Mouse (Mus musculus) adrenal gland, postnatal 10 days (tissue): ENCODE data around the gene H2-DMb2. TPM values are rescaled to one million over a fixed set of nuclear protein-coding genes. Genes with fewer than 3 reads are reported as not detected.

Experiments used
- DNase-seq: peaks from one replicate; pipeline ENCODE4 v3.0.0; 2021; ENCODE audit warnings: mixed read lengths
- total RNA-seq, 2 experiments: library from RNA; stranded (reverse); gene quantifications; 2 replicates each; pipeline ENCODE4 v1.2.3; 2021

The H2-DMb2 gene
- total RNA-seq, 2 experiments from 2014 or later, result 4.5 to 4.8 TPM

- DNase-seq, result no peak
These were observed 24.2 kb upstream of the H2-DMb2 start for GRCm38 (mm10) chr17:34118873-34119248.

- peak; percentile 99 for DNase-seq
These were observed 23.6 kb upstream of the H2-DMb2 start, which contains the start of gene H2-DMa for GRCm38 (mm10) chr17:34119249-34120179. H2-DMa (plus strand) TSS chr17:34119541.

- peak; percentile 95 for DNase-seq
These were observed 22.9 kb upstream of the H2-DMb2 start for GRCm38 (mm10) chr17:34120180-34120723.

- peak; percentile 88 for DNase-seq
These were observed 22.3 kb upstream of the H2-DMb2 start for GRCm38 (mm10) chr17:34120814-34121171.

- DNase-seq, result peak; percentile 92
These were observed 21.8 kb upstream of the H2-DMb2 start for GRCm38 (mm10) chr17:34121172-34121878.

- DNase-seq, result peak; percentile 82
These were observed 21.3 kb upstream of the H2-DMb2 start for GRCm38 (mm10) chr17:34121879-34122187.

GRCm38 (mm10) chr17:34122188-34122984 is 20.7 kb upstream of the H2-DMb2 start, which contains the start of gene Brd2:
Brd2 (minus strand) TSS chr17:34122634.
- DNase-seq, result peak; percentile 98

- DNase-seq, result no peak
These were observed 20.0 kb upstream of the H2-DMb2 start for GRCm38 (mm10) chr17:34123111-34123510.

- DNase-seq, result no peak
These were observed 19.6 kb upstream of the H2-DMb2 start for GRCm38 (mm10) chr17:34123518-34123917.

- DNase-seq, result no peak
These were observed 18.5 kb upstream of the H2-DMb2 start for GRCm38 (mm10) chr17:34124649-34125048.

- DNase-seq, result no peak
These were observed 16.2 kb upstream of the H2-DMb2 start for GRCm38 (mm10) chr17:34126826-34127420.

GRCm38 (mm10) chr17:34127475-34127874 is 15.6 kb upstream of the H2-DMb2 start:
- peak; percentile 70 for DNase-seq

- no peak for DNase-seq
These were observed 14.7 kb upstream of the H2-DMb2 start for GRCm38 (mm10) chr17:34128264-34128937.

- no peak for DNase-seq
These were observed 13.9 kb upstream of the H2-DMb2 start for GRCm38 (mm10) chr17:34128944-34129791.

GRCm38 (mm10) chr17:34130073-34130947 is 12.8 kb upstream of the H2-DMb2 start:
- DNase-seq, result no peak

GRCm38 (mm10) chr17:34131911-34132310 is 11.2 kb upstream of the H2-DMb2 start:
- DNase-seq, result no peak

GRCm38 (mm10) chr17:34133289-34133688 is 9.8 kb upstream of the H2-DMb2 start:
- no peak for DNase-seq

GRCm38 (mm10) chr17:34134451-34134850 is 8.7 kb upstream of the H2-DMb2 start:
- no peak for DNase-seq
